Mouse (Mus musculus) lung, postnatal 0 days (tissue): ENCODE results near the gene Slc1a7. TPM values are rescaled to one million over a fixed set of nuclear protein-coding genes. Genes with fewer than 3 reads are reported as not detected.

ENCODE experiments used
- ATAC-seq: fragments of 200-750 bp; cut with Nextera tagmentation; 2 replicates; pipeline ENCODE4 v1.8.0; 2017; ENCODE audit warnings: moderate library complexity
- DNase-seq: peaks from one replicate; pipeline ENCODE4 v3.0.0-alpha.2; 2016; ENCODE audit warnings: low spot score
- H3K27ac ChIP-seq: fragments of 300-500 bp; sonication (generic); 2 replicates; pipeline ENCODE4 v1.5.1; 2014; ENCODE audit warnings: antibody characterized with exemption, mild to moderate bottlenecking, low read length, mixed read lengths
- H3K27me3 ChIP-seq: fragments of 300-500 bp; sonication (generic); replicated peaks from 2 replicates; pipeline ENCODE4 v1.6.1; 2014; ENCODE audit warnings: low read length, mixed read lengths; ENCODE audit not compliant: insufficient read depth
- H3K36me3 ChIP-seq: fragments of 300-500 bp; sonication (generic); 2 replicates; pipeline ENCODE4 v1.6.1; 2014; ENCODE audit warnings: low read length, mixed read lengths; ENCODE audit not compliant: insufficient read depth
- H3K4me1 ChIP-seq: fragments of 300-500 bp; sonication (generic); 2 replicates; pipeline ENCODE4 v1.6.1; 2014; ENCODE audit warnings: antibody characterized with exemption, low read depth, low read length, mixed read lengths; ENCODE audit not compliant: insufficient read depth
- H3K4me2 ChIP-seq: fragments of 300-500 bp; sonication (generic); replicated peaks from 2 replicates; pipeline ENCODE4 v1.6.1; 2014; ENCODE audit warnings: low read depth, mild to moderate bottlenecking, low read length, moderate library complexity, mixed read lengths
- H3K4me3 ChIP-seq: fragments of 300-500 bp; sonication (generic); 2 replicates; pipeline ENCODE4 v1.5.1; 2014; ENCODE audit warnings: low read depth, low read length
- H3K9ac ChIP-seq: fragments of 300-500 bp; sonication (generic); replicated peaks from 2 replicates; pipeline ENCODE4 v1.6.1; 2014; ENCODE audit warnings: low read depth, mild to moderate bottlenecking
- H3K9me3 ChIP-seq: fragments of 300-500 bp; sonication (generic); 2 replicates; pipeline ENCODE4 v1.6.1; 2016; ENCODE audit warnings: low read length, mixed read lengths
- CTCF ChIP-seq: IDR thresholded peaks from 2 replicates; pipeline ENCODE4 v1.5.1; 2016; ENCODE audit warnings: antibody characterized with exemption, mild to moderate bottlenecking
- EP300 ChIP-seq: IDR thresholded peaks from 2 replicates; pipeline ENCODE4 v1.6.1; 2016; ENCODE audit warnings: antibody characterized with exemption, mild to moderate bottlenecking, control low read depth
- WGBS: fragments of 180-500 bp; shearing (Covaris S2); extraction: QIAGEN DNeasy Blood & Tissue Kit; methylation state at CpG from one replicate; pipeline ENCODE4 v1.1.7; 2014; 5-methylcytosine and 5-hydroxymethylcytosine counted together
- polyA plus RNA-seq: library from polyadenylated mRNA; unstranded; fragments of >200 nt; fragmentation: Nextera tagmentation; extraction: Ambion mirVana; gene quantifications from 2 replicates; pipeline ENCODE4 v1.2.1, GENCODE M21; 2015

Gene Slc1a7
- polyA plus RNA-seq, 1 experiment from 2014 or later, result 0.17 TPM

- Histone ChIP-seq H3K4me2 (peak overlapping the region; percentile 96), H3K9ac (no peak overlapping the region), H3K4me1 (peaks cover 7% of the 10 kb centered on the region; the same call in 1 of the 2 replicates), H3K27me3 (peaks cover 18% of the 10 kb centered on the region), H3K36me3 (no peaks in the 10 kb centered on the region), H3K9me3 (no peaks in the 10 kb centered on the region), H3K4me3 (peak overlapping the region; percentile 57), H3K27ac (no peak overlapping the region)
- ATAC-seq (no peak), DNase-seq (no peak)
- no peak for TF ChIP-seq CTCF
- TF ChIP-seq EP300, result no peak
- WGBS, result 4% methylated on average over 22 of the region's 22 CpGs
Observed at GRCm38 (mm10) chr4:108030888-108031501, 62.9 kb downstream of the Slc1a7 start.

- under 1% methylated on average over 37 of the region's 86 CpGs for WGBS
- no peaks in the 10 kb centered on the region for H3K36me3 ChIP-seq
- DNase-seq, result peak; percentile 59
- peak overlapping the region; percentile 96 for H3K4me2 ChIP-seq
- peaks cover 18% of the 10 kb centered on the region for H3K27me3 ChIP-seq
- no peaks in the 10 kb centered on the region for H3K9me3 ChIP-seq
- peak; percentile 64 for ATAC-seq
- H3K4me3 ChIP-seq, result peak overlapping the region; percentile 57
- H3K4me1 ChIP-seq, result peaks cover 7% of the 10 kb centered on the region; the same call in 1 of the 2 replicates
- TF ChIP-seq EP300 (no peak), CTCF (no peak)
- H3K9ac ChIP-seq, result 0 out of 2 replicates have a peak overlapping the region, but pooled peaks have one; percentile 34
- no peak overlapping the region for H3K27ac ChIP-seq
Observed at GRCm38 (mm10) chr4:108031502-108032351, 63.6 kb downstream of the Slc1a7 start.

GRCm38 (mm10) chr4:108032352-108032849 is 64.3 kb downstream of the Slc1a7 start:
- TF ChIP-seq EP300, result no peak
- no peak for TF ChIP-seq CTCF
- Histone ChIP-seq H3K4me3 (peak overlapping the region; percentile 57), H3K27me3 (peaks cover 18% of the 10 kb centered on the region), H3K4me1 (peaks cover 7% of the 10 kb centered on the region; the same call in 1 of the 2 replicates), H3K9ac (no peak overlapping the region), H3K27ac (no peak overlapping the region), H3K9me3 (no peaks in the 10 kb centered on the region), H3K36me3 (no peaks in the 10 kb centered on the region), H3K4me2 (peak overlapping the region; percentile 96)
- no peak for ATAC-seq
- WGBS, result 36% methylated on average over 11 of the region's 11 CpGs
- no peak for DNase-seq

- peaks cover 18% of the 10 kb centered on the region for H3K27me3 ChIP-seq
- no peak overlapping the region for H3K4me3 ChIP-seq
- whole genome bisulfite sequencing, result 79% methylated on average over 8 of the region's 8 CpGs
- no peak for ATAC-seq
- no peaks in the 10 kb centered on the region for H3K9me3 ChIP-seq
- no peak overlapping the region for H3K4me2 ChIP-seq
- H3K4me1 ChIP-seq, result peaks cover 7% of the 10 kb centered on the region; the same call in 1 of the 2 replicates
- TF ChIP-seq CTCF, result no peak
- no peak for TF ChIP-seq EP300
- H3K36me3 ChIP-seq, result no peaks in the 10 kb centered on the region
- DNase-seq, result peak; percentile 36
- H3K27ac ChIP-seq, result no peak overlapping the region
- no peak overlapping the region for H3K9ac ChIP-seq
Observed at GRCm38 (mm10) chr4:108033041-108033764, 65.1 kb downstream of the Slc1a7 start.

- 75% methylated on average over 8 of the region's 8 CpGs for WGBS
- TF ChIP-seq CTCF (no peak), EP300 (no peak)
- DNase-seq (no peak), ATAC-seq (no peak)
- no peak overlapping the region for H3K4me3 ChIP-seq
- H3K9me3 ChIP-seq, result no peaks in the 10 kb centered on the region
- no peak overlapping the region for H3K9ac ChIP-seq
- H3K36me3 ChIP-seq, result no peaks in the 10 kb centered on the region
- H3K27ac ChIP-seq, result no peak overlapping the region
- 0 out of 2 replicates have a peak, but pooled peaks cover 7% of the 10 kb centered on the region for H3K27me3 ChIP-seq
- no peaks in the 10 kb centered on the region for H3K4me1 ChIP-seq
- H3K4me2 ChIP-seq, result no peak overlapping the region
Observed at GRCm38 (mm10) chr4:108037027-108037426, 68.9 kb downstream of the Slc1a7 start.
